11 mouse cellular contexts compared by ENCODE assay signal in the genomic region with DNA sequence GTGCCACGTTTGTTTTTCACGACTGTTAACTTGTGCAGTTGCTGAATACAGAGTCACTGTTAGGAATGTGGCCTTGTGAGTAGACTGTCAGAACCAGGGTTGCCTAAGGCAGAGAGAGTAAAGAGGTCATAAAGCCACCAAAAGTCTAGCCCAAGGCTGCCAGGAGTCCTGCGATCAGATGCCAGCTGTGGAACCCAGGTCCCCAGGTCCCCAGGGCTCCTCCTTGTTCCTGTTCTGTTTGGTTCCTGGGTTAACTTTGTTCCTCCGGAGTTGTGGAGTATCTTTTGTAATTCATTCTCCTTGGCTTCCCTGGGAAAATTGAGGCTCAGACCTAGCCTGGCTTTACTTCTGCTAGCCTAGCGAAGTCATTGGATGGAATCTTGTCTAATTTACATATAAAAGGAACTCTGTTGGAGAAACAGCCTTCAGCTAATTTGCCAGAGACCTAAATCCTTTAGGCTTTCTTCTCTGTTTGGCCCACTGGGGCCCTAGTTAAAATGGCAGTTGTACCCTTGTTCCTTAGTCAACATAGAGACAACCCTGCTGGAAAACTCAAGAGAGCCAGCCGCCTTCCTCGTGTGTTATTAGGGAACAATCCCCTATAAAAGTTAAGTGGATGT.
DNase-seq lines count a peak whose midpoint lies in the region; ATAC-seq and TF ChIP-seq lines count a peak whose summit lies in the region.
"Had no signal": no experiment of that assay in that cellular context is flagged by ENCODE, and none has a peak within 500 bp of the region (broad histone marks: within the 10 kb centered on the region; RNA-seq: fewer than 3 reads in every experiment).

No protein-coding gene starts in this region.

- H3K4me3 ChIP-seq in hindbrain, embryonic 12.5 days, result no peak overlapping the region
- H3K4me3 ChIP-seq in hindbrain, embryonic 14.5 days (replicated peaks; ENCODE audit: low read length), result no peak overlapping the region
- no peak overlapping the region for H3K4me3 ChIP-seq in stomach, embryonic 15.5 days (replicated peaks)
- no peak overlapping the region for H3K4me3 ChIP-seq in stomach, postnatal 0 days (ENCODE audit: low read depth, low read length)
- H3K4me3 ChIP-seq: erythroblast, embryonic 14.5 days had no signal

- no peak for TF ChIP-seq EP300 in stomach, postnatal 0 days (optimal IDR thresholded peaks at IDR 0.05)

- no peak for TF ChIP-seq CTCF in stomach, postnatal 0 days (IDR thresholded peaks at IDR 0.05; ENCODE audit: low read depth)

- peaks cover 8% of the 10 kb centered on the region for H3K27me3 ChIP-seq in hindbrain, embryonic 12.5 days
- peaks cover 4% of the 10 kb centered on the region; the same call in 1 of the 2 replicates for H3K27me3 ChIP-seq in hindbrain, embryonic 14.5 days (ENCODE audit: control insufficient read depth, insufficient read depth, low read length)
- H3K27me3 ChIP-seq in stomach, embryonic 15.5 days (replicated peaks), result 0 out of 2 replicates have a peak, but pooled peaks cover 5% of the 10 kb centered on the region
- no peaks in the 10 kb centered on the region for H3K27me3 ChIP-seq in stomach, postnatal 0 days (ENCODE audit: control insufficient read depth, insufficient read depth, low read length)

- WGBS in hindbrain, embryonic 12.5 days, result 5% methylated on average over 7 of the region's 7 CpGs
- WGBS in hindbrain, embryonic 14.5 days, result 6% methylated on average over 7 of the region's 7 CpGs
- 42% methylated on average over 7 of the region's 7 CpGs for WGBS in stomach, embryonic 15.5 days
- 57% methylated on average over 7 of the region's 7 CpGs for WGBS in stomach, postnatal 0 days

- no peak; the same call in 1 of the 2 replicates for ATAC-seq in hindbrain, embryonic 12.5 days (ENCODE audit: low FRiP score)
- no peak for ATAC-seq in hindbrain, embryonic 14.5 days (ENCODE audit: low FRiP score)
- ATAC-seq in stomach, embryonic 15.5 days (ENCODE audit: insufficient read depth, low FRiP score, low read depth), result no peak
- ATAC-seq in stomach, postnatal 0 days (ENCODE audit: low FRiP score, low TSS enrichment), result no peak
- ATAC-seq: intestine, postnatal 0 days had no signal

- H3K36me3 ChIP-seq in hindbrain, embryonic 12.5 days, result no peaks in the 10 kb centered on the region
- H3K36me3 ChIP-seq in hindbrain, embryonic 14.5 days (replicated peaks; ENCODE audit: control insufficient read depth, insufficient read depth), result no peaks in the 10 kb centered on the region
- H3K36me3 ChIP-seq in stomach, embryonic 15.5 days, result no peaks in the 10 kb centered on the region
- H3K36me3 ChIP-seq in stomach, postnatal 0 days (ENCODE audit: control insufficient read depth, insufficient read depth, low read length), result no peaks in the 10 kb centered on the region

- H3K4me1 ChIP-seq in hindbrain, embryonic 12.5 days, result peaks cover 27% of the 10 kb centered on the region
- peaks cover 13% of the 10 kb centered on the region for H3K4me1 ChIP-seq in hindbrain, embryonic 14.5 days (replicated peaks; ENCODE audit: control insufficient read depth, insufficient read depth, low read length)
- H3K4me1 ChIP-seq in stomach, embryonic 15.5 days, result peaks cover 17% of the 10 kb centered on the region
- H3K4me1 ChIP-seq in stomach, postnatal 0 days (replicated peaks; ENCODE audit: control insufficient read depth, insufficient read depth), result peaks cover 2% of the 10 kb centered on the region; the same call in 1 of the 2 replicates

- H3K9ac ChIP-seq in hindbrain, embryonic 12.5 days, result no peak overlapping the region
- no peak overlapping the region for H3K9ac ChIP-seq in hindbrain, embryonic 14.5 days
- no peak overlapping the region for H3K9ac ChIP-seq in stomach, embryonic 15.5 days
- H3K9ac ChIP-seq in stomach, postnatal 0 days (ENCODE audit: low read length), result no peak overlapping the region

- no peak overlapping the region for H3K4me2 ChIP-seq in hindbrain, embryonic 12.5 days (replicated peaks)
- no peak overlapping the region for H3K4me2 ChIP-seq in hindbrain, embryonic 14.5 days (replicated peaks)
- H3K4me2 ChIP-seq in stomach, embryonic 15.5 days, result no peak overlapping the region
- H3K4me2 ChIP-seq in stomach, postnatal 0 days (replicated peaks; ENCODE audit: low read depth), result no peak overlapping the region

- no peak for DNase-seq in hindbrain, embryonic 14.5 days (ENCODE audit: low spot score)
- no peak for DNase-seq in stomach, postnatal 0 days (ENCODE audit: low spot score)
- DNase-seq in forelimb bud, embryonic 11.5 days (ENCODE audit: low read depth, low spot score), result peak; percentile 62
- no peak for DNase-seq in cerebellum, postnatal 36 days
- no peak for DNase-seq in thymus, postnatal 25 days
- DNase-seq: cerebellum, adult 11 months; right cerebral cortex, adult 18-20 months had no signal

- 0 out of 2 replicates have a peak overlapping the region, but pooled peaks have one; percentile 5 for H3K27ac ChIP-seq in hindbrain, embryonic 12.5 days
- no peak overlapping the region for H3K27ac ChIP-seq in hindbrain, embryonic 14.5 days
- H3K27ac ChIP-seq in stomach, embryonic 15.5 days, result 0 out of 2 replicates have a peak overlapping the region, but pooled peaks have one; percentile 28
- no peak overlapping the region for H3K27ac ChIP-seq in stomach, postnatal 0 days (replicated peaks)

- H3K9me3 ChIP-seq in hindbrain, embryonic 12.5 days (replicated peaks), result no peaks in the 10 kb centered on the region
- no peaks in the 10 kb centered on the region for H3K9me3 ChIP-seq in hindbrain, embryonic 14.5 days (ENCODE audit: control insufficient read depth, low read length)
- no peaks in the 10 kb centered on the region for H3K9me3 ChIP-seq in stomach, embryonic 15.5 days
- H3K9me3 ChIP-seq in stomach, postnatal 0 days (ENCODE audit: control insufficient read depth, low read length), result no peaks in the 10 kb centered on the region

Comparison
In these comparisons a context has a peak if more than half of its experiments do, and no peak if none do; other contexts are left out.
1. H3K27ac ChIP-seq: peak in hindbrain, embryonic 12.5 days (single experiment) and stomach, embryonic 15.5 days (single experiment); none in hindbrain, embryonic 14.5 days (single experiment) and stomach, postnatal 0 days (single experiment).